1 mouse cellular context compared by ENCODE assay signal in genomic region chr11:69075764-69076479, GRCm38 (mm10).
TF ChIP-seq lines count a peak whose summit lies in the region.

No protein-coding gene starts in this region.

TF ChIP-seq in CH12.LX, 34 proteins besides CTCF, POLR2A, EP300 and RAD21 (continued from another document):
- 0 out of 2 replicates have a peak, but pooled peaks have one; percentile 50 for TF ChIP-seq E2F4 (IDR thresholded peaks at IDR 0.05; ENCODE audit: insufficient replicate concordance, low read depth, low read length)
- TF ChIP-seq ZNF384 (IDR thresholded peaks at IDR 0.05; ENCODE audit: low read depth, low read length): peak; percentile 46; the same call in 1 of the 2 replicates
- TF ChIP-seq KAT2A (IDR thresholded peaks at IDR 0.05; ENCODE audit: insufficient replicate concordance, low read length): peak; percentile 71; the same call in 1 of the 2 replicates
- no peak for TF ChIP-seq ETS1 (conservative IDR thresholded peaks at IDR 0.05; ENCODE audit: low read depth, low read length)
- no peak for TF ChIP-seq SIN3A (IDR thresholded peaks at IDR 0.05; ENCODE audit: low read length)
- peak; percentile 88 for TF ChIP-seq MAFK (IDR thresholded peaks at IDR 0.05; ENCODE audit: insufficient replicate concordance, low read length)
- peak; percentile 98 for TF ChIP-seq TBP (conservative IDR thresholded peaks at IDR 0.05; ENCODE audit: low read depth, low read length)
- no peak for TF ChIP-seq MAZ (IDR thresholded peaks at IDR 0.05; ENCODE audit: low read depth, low read length)
